Mouse (Mus musculus): Measurements from ENCODE around the gene Ddx46.
"Not testable (repeated sequence)": the region's sequence is repeated elsewhere in the genome, so short reads cannot be mapped to it uniquely, and the experiment has no call there.

Ddx46 gene

GRCm38 (mm10) chr13:55634639-55635127 lies at the start of gene Ddx46:
TSS of gene Ddx46 (plus strand) at chr13:55635027.
- peak; percentile 94 for DNase-seq (ENCODE audit: low spot score)

DNA sequence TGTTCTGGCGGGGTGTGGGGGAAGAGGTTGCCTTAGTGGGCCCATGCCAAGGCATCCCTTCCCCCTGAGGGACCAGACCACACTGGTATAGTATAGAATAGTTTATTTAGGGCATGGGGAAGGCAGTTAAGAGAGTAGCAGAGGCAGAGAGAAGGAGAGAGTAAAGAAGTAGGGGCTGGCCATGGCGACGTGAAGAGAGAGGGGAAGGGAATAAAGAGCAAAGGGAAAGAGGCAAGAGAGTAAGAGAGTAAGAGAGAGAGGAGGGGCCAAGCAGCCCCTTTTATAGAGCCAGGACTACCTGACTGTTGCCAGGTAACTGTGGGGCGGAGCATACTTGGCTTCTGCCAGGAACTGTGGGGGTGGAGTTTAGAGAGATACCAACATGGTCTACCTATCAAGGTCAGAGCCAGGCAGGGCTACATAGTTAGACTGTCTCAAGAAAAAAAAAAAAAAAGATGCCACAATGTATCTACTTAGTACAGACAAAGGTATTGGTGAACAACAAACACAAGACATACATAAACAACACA lies 42.8 kb upstream of the Ddx46 start:
- DNase-seq (ENCODE audit: low spot score), result no peak

DNA sequence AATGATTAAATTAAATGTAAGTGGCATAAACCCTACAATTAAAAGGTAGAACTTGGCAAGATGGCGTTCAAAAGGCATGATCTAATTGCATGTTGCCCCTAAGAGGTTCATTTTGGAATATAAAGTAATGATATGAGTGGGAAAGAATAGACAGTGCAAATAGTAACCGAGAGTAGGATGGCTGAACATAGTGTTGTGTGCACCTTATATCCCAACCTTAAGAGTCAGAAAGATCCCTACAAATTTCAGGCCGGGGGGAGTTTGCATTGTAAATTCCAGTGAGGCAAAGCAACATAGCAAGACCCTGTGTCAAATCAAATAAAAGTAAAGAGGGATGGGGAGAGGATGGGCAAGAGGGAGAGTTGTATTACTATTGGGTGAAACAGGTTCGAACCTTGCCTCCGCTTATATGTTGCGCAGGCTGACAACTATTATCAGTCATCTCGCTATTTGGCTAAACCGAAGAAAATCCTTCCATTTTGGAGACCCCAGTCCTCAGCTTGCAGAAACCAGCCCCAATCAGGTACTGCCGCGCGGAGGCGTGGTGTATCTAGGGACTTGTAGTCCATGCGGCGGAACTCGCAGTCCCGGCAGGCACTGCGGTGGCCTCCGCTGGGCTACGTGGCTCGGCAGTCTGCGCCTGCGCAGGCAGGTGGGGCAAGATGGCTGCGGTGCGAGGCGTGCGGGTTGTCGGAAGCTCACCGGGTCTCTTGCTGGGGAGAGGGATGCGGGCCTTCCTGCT lies 42.1 kb upstream of the Ddx46 start:
- DNase-seq (ENCODE audit: low spot score), result peak; percentile 96

- DNase-seq (ENCODE audit: low spot score), result no peak
Observed at GRCm38 (mm10) chr13:55593254-55593747, 41.5 kb upstream of the Ddx46 start.

DNA sequence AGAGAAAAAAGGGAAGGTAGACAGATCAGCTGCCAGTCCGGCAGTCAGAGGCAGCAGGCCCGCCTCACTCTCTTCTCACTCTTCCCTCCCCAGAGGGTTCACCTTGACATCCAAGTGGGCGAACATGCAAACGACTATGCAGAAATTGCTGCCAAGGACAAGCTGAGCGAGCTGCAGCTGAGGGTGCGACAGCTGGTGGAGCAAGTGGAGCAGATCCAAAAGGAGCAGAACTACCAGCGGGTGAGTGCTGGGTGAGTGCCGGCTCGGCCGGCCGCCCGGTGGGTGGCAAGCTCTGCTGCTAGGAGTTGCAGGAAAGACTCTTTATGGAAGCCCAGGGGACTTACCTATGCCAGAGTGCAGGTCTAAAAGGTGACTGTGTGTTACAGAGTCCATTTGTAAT lies 39.5 kb upstream of the Ddx46 start:
- no peak for DNase-seq (ENCODE audit: low spot score)

DNA sequence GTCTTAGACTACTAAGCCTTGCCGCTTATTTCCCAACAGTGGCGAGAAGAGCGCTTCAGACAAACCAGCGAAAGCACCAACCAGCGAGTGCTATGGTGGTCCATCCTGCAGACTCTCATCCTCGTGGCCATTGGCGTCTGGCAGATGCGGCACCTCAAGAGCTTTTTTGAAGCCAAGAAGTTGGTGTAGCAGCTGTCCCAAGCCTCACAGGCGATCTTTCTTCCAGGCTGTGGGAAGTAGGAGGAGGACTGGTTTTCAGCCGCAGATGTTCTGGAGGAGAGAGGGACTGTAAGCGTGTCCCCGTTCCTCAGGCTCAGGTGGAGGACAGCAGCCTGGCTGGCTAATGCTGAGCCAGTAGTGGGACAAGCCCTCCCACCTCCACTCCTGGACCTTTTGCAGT lies 38.0 kb upstream of the Ddx46 start:
- DNase-seq (ENCODE audit: low spot score), result no peak

- peak; percentile 87 for DNase-seq (ENCODE audit: low spot score)
Observed at GRCm38 (mm10) chr13:55599566-55600540, 35.0 kb upstream of the Ddx46 start, which contains the start of gene B4galt7. TSS of gene B4galt7 (plus strand) at chr13:55599896.

- DNase-seq (ENCODE audit: low spot score), result no peak
Observed at GRCm38 (mm10) chr13:55600657-55601056, 34.2 kb upstream of the Ddx46 start.

- DNase-seq (ENCODE audit: low spot score), result peak; percentile 85
Observed at GRCm38 (mm10) chr13:55601611-55602010, 33.2 kb upstream of the Ddx46 start.

DNA sequence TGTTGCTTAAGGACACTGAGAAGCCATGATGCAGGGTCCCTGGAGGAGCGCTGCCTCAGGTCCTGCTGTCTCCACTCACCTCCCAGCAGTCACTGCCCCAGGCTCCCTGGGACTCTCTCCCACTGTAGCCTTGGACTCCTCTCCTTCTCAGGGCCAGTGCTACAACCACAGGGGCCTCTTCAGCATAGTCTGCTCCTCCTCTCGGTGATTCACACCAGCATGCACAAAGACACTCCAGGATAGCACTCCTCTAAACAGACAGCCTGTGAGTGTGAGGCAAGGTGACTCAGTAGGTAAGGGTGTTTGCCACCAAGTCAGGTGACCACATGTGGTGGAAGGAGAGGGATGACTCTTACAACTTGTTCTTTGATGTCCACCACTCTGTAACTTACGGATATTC lies 30.2 kb upstream of the Ddx46 start:
- no peak for DNase-seq (ENCODE audit: low spot score)

DNA sequence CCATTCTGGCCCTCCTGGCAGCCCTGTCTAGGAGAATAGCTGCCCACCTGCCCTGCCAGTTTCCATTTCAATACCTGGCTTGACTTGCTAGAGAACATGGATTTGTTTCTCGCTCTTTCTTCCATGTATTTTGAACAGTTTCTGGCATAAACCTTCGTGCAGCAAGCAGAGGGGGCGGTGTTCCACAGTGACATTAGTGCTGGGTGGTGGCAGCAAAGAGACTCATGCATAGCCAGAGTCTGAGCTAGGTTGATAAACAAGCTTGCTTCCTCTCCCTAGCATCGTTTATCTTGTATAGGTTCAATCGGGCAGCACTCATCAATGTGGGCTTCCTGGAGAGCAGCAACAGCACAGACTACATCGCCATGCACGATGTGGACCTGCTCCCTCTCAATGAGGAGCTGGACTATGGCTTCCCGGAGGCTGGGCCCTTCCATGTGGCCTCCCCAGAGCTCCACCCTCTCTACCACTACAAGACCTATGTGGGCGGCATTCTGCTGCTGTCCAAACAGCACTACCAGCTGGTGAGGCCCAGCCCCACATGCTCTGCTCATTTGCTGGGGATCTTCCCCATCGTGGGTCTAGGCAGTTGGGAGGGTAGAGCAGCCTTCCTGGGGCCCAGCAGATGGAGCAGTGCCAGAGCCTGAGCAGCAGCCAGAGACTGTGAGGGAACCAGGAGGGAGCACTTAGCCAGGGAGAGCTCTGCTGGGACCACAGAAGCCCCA lies 27.8 kb upstream of the Ddx46 start:
- no peak for DNase-seq (ENCODE audit: low spot score)

DNA sequence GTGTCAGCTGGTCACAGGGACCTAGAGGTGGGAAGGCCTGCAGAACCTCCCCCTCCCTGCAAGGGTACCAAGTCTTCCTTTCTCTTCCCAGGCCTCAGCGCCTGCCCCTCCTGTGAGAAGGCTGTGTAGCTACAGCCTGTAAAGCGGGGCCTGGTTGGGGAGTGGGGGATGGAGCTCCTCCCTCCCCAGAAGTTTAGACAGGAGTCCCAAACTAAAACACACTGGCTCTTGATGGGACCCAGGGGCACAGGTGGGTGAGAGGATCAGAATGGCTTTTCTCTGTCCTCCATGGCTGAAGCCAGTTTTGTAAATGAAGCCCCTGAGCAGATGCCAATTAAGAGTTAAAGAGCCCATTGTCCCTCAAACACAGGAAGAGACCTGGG lies 27.2 kb upstream of the Ddx46 start:
- DNase-seq (ENCODE audit: low spot score), result no peak

GRCm38 (mm10) chr13:55611996-55612395 lies 22.8 kb upstream of the Ddx46 start:
- DNase-seq (ENCODE audit: low spot score), result no peak

GRCm38 (mm10) chr13:55613471-55613870 lies 21.4 kb upstream of the Ddx46 start:
- no peak for DNase-seq (ENCODE audit: low spot score)

GRCm38 (mm10) chr13:55619328-55619727 lies 15.5 kb upstream of the Ddx46 start:
- no peak for DNase-seq (ENCODE audit: low spot score)

GRCm38 (mm10) chr13:55620275-55620674 lies 14.6 kb upstream of the Ddx46 start:
- no peak for DNase-seq (ENCODE audit: low spot score)

- DNase-seq (ENCODE audit: low spot score), result not testable (repeated sequence)
Observed at GRCm38 (mm10) chr13:55622156-55622648, 12.6 kb upstream of the Ddx46 start.

- DNase-seq (ENCODE audit: low spot score), result peak; percentile 84
Observed at GRCm38 (mm10) chr13:55622649-55623541, 11.9 kb upstream of the Ddx46 start, which contains the start of gene Caml. TSS of gene Caml (plus strand) at chr13:55623005.

GRCm38 (mm10) chr13:55635146-55635571 lies 332 bp downstream of the Ddx46 start:
- no peak for DNase-seq (ENCODE audit: low spot score)

Data from urinary bladder, postnatal 25 days (tissue).